Mouse (Mus musculus) small intestine, adult 2 months (tissue): ENCODE measurements around the gene Smoc2. TPM values are rescaled to one million over a fixed set of nuclear protein-coding genes. Genes with fewer than 3 reads are reported as not detected.

Experiments used
- H3K27ac ChIP-seq: fragments of 200-500 bp; 2 replicates; pipeline ENCODE4 v1.5.1; 2012; ENCODE audit warnings: low read depth, low read length, control low read depth, inconsistent platforms; ENCODE audit not compliant: insufficient read depth
- H3K27me3 ChIP-seq: fragments of 200-500 bp; 2 replicates; pipeline ENCODE4 v1.6.1; 2012; ENCODE audit warnings: mild to moderate bottlenecking, moderate library complexity, low read length, inconsistent platforms; ENCODE audit not compliant: control insufficient read depth, insufficient read depth
- H3K36me3 ChIP-seq: fragments of 200-500 bp; 2 replicates; pipeline ENCODE4 v1.6.1; 2012; ENCODE audit warnings: mild to moderate bottlenecking, low read length, control low read depth, inconsistent platforms; ENCODE audit not compliant: control insufficient read depth, insufficient read depth
- H3K4me1 ChIP-seq: fragments of 200-500 bp; 2 replicates; pipeline ENCODE4 v1.6.1; 2012; ENCODE audit warnings: low read length, inconsistent platforms, mixed read lengths; ENCODE audit not compliant: control insufficient read depth, insufficient read depth, insufficient read length
- H3K4me3 ChIP-seq: fragments of 200-500 bp; 2 replicates; pipeline ENCODE4 v1.5.1; 2012; ENCODE audit warnings: low read depth, mild to moderate bottlenecking, control low read depth, inconsistent platforms, low read length, moderate library complexity
- CTCF ChIP-seq: fragments of 200-500 bp; IDR thresholded peaks from 2 replicates; pipeline ENCODE4 v1.5.1; 2012; ENCODE audit warnings: low read depth, mild to moderate bottlenecking, control low read depth, inconsistent platforms, low read length, moderate library complexity, mixed read lengths; ENCODE audit not compliant: insufficient replicate concordance, insufficient read length; ENCODE audit errors: extremely low read depth
- POLR2A ChIP-seq: fragments of 200-500 bp; IDR thresholded peaks from 2 replicates; pipeline ENCODE4 v1.6.1; 2012; ENCODE audit warnings: low read depth, mild to moderate bottlenecking, control low read depth, inconsistent platforms, low read length, moderate library complexity
- WGBS: fragments of 180-500 bp; shearing (Covaris S2); methylation state at CpG from one replicate; pipeline ENCODE4 v1.1.7; 2018; 5-methylcytosine and 5-hydroxymethylcytosine counted together
- polyA plus RNA-seq: library from polyadenylated mRNA; depleted of rRNA; stranded (reverse); fragments of >200 nt; gene quantifications from 2 replicates; pipeline ENCODE4 v1.2.3, GENCODE M21; 2012

The Smoc2 gene
- polyA plus RNA-seq, 1 experiment = 43.5 TPM

GRCm38 (mm10) chr17:14317439-14317838 is 38.1 kb downstream of the Smoc2 start:
- Histone ChIP-seq H3K4me1 (no peaks in the 10 kb centered on the region), H3K36me3 (no peaks in the 10 kb centered on the region), H3K27ac (no peak overlapping the region), H3K27me3 (no peaks in the 10 kb centered on the region), H3K4me3 (no peak overlapping the region)
- WGBS = 40% methylated on average over 4 of the region's 4 CpGs
- TF ChIP-seq POLR2A = no peak
- no peak for TF ChIP-seq CTCF

GRCm38 (mm10) chr17:14326156-14326555 is 46.9 kb downstream of the Smoc2 start:
- H3K36me3 ChIP-seq = no peaks in the 10 kb centered on the region
- no peaks in the 10 kb centered on the region for H3K4me1 ChIP-seq
- H3K27ac ChIP-seq = no peak overlapping the region
- TF ChIP-seq CTCF = no peak
- no peak for TF ChIP-seq POLR2A
- 66% methylated on average over 7 of the region's 7 CpGs for WGBS
- H3K4me3 ChIP-seq = no peak overlapping the region
- H3K27me3 ChIP-seq = no peaks in the 10 kb centered on the region

- Histone ChIP-seq H3K36me3 (no peaks in the 10 kb centered on the region), H3K27me3 (no peaks in the 10 kb centered on the region), H3K4me3 (no peak overlapping the region), H3K4me1 (no peaks in the 10 kb centered on the region), H3K27ac (no peak overlapping the region)
- TF ChIP-seq CTCF (no peak), POLR2A (no peak)
- WGBS = 73% methylated on average over 9 of the region's 9 CpGs
These were observed 48.7 kb downstream of the Smoc2 start for GRCm38 (mm10) chr17:14328037-14328436.

- H3K27ac ChIP-seq = no peak overlapping the region
- TF ChIP-seq POLR2A = no peak
- TF ChIP-seq CTCF = no peak
- H3K4me1 ChIP-seq = no peaks in the 10 kb centered on the region
- H3K27me3 ChIP-seq = no peaks in the 10 kb centered on the region
- no peaks in the 10 kb centered on the region for H3K36me3 ChIP-seq
- 88% methylated on average over 7 of the region's 7 CpGs for WGBS
- no peak overlapping the region for H3K4me3 ChIP-seq
These were observed 51.2 kb downstream of the Smoc2 start for GRCm38 (mm10) chr17:14330498-14330897.

- H3K4me1 ChIP-seq = no peaks in the 10 kb centered on the region
- H3K36me3 ChIP-seq = 0 out of 2 replicates have a peak, but pooled peaks cover 3% of the 10 kb centered on the region
- H3K27me3 ChIP-seq = no peaks in the 10 kb centered on the region
- TF ChIP-seq POLR2A = no peak
- no peak for TF ChIP-seq CTCF
- 76% methylated on average over 5 of the region's 5 CpGs for WGBS
- no peak overlapping the region for H3K27ac ChIP-seq
- no peak overlapping the region for H3K4me3 ChIP-seq
These were observed 60.7 kb downstream of the Smoc2 start for GRCm38 (mm10) chr17:14339932-14340557.

- H3K27me3 ChIP-seq = no peaks in the 10 kb centered on the region
- H3K4me3 ChIP-seq = no peak overlapping the region
- TF ChIP-seq CTCF (no peak), POLR2A (no peak)
- H3K36me3 ChIP-seq = 0 out of 2 replicates have a peak, but pooled peaks cover 3% of the 10 kb centered on the region
- WGBS = 88% methylated on average over 2 of the region's 2 CpGs
- H3K4me1 ChIP-seq = no peaks in the 10 kb centered on the region
- no peak overlapping the region for H3K27ac ChIP-seq
These were observed 61.4 kb downstream of the Smoc2 start for GRCm38 (mm10) chr17:14340736-14341135.

- WGBS = 83% methylated on average over 8 of the region's 8 CpGs
These were observed 63.2 kb downstream of the Smoc2 start for GRCm38 (mm10) chr17:14342511-14342910.

More at GRCm38 (mm10) chr17:14342511-14342910, 63.2 kb downstream of the Smoc2 start:
- Histone ChIP-seq H3K27ac (no peak overlapping the region), H3K4me3 (no peak overlapping the region), H3K27me3 (no peaks in the 10 kb centered on the region), H3K4me1 (no peaks in the 10 kb centered on the region), H3K36me3 (peaks cover 4% of the 10 kb centered on the region; the same call in 1 of the 2 replicates)
- TF ChIP-seq CTCF (no peak), POLR2A (no peak)
